Mouse (Mus musculus) bone marrow, adult 2 months (tissue): ENCODE data around the gene Rab37. TPM values are rescaled to one million over a fixed set of nuclear protein-coding genes. Genes with fewer than 3 reads are reported as not detected.

Source experiments
- H3K27ac ChIP-seq: fragments of 200-500 bp; 2 replicates; pipeline ENCODE4 v1.5.1; 2012; ENCODE audit warnings: low read depth, mild to moderate bottlenecking, control low read depth, inconsistent platforms, low read length; ENCODE audit not compliant: control insufficient read depth, poor library complexity, insufficient read depth
- H3K4me1 ChIP-seq: fragments of 200-500 bp; 2 replicates; pipeline ENCODE4 v1.6.1; 2011; ENCODE audit warnings: low read length; ENCODE audit not compliant: control insufficient read depth, insufficient read depth
- H3K4me3 ChIP-seq: fragments of 200-500 bp; replicated peaks from 2 replicates; pipeline ENCODE3; 2011; ENCODE audit warnings: mild to moderate bottlenecking, low read depth, low read length, control low read depth; ENCODE audit not compliant: control insufficient read depth
- CTCF ChIP-seq: fragments of 200-500 bp; IDR thresholded peaks from 2 replicates; pipeline ENCODE4 v1.5.1; 2011; ENCODE audit warnings: low read length, control low read depth; ENCODE audit not compliant: control insufficient read depth, insufficient read depth
- POLR2A ChIP-seq: fragments of 200-500 bp; IDR thresholded peaks from 2 replicates; pipeline ENCODE4 v1.6.1; 2011; ENCODE audit warnings: low read depth, mild to moderate bottlenecking, control low read depth, low read length, borderline replicate concordance; ENCODE audit not compliant: control insufficient read depth
- WGBS: fragments of 180-500 bp; shearing (Covaris S2); methylation state at CpG from one replicate; pipeline ENCODE4 v1.1.7; 2018; 5-methylcytosine and 5-hydroxymethylcytosine counted together
- polyA plus RNA-seq: library from polyadenylated mRNA; stranded (reverse); fragments of >200 nt; gene quantifications from 2 replicates; pipeline ENCODE4 v1.2.4, GENCODE M21; 2011; ENCODE audit warnings: low replicate concordance; ENCODE audit not compliant: missing spikeins, insufficient read depth, insufficient read length

The Rab37 gene
- polyA plus RNA-seq, 1 experiment = 11.6 TPM

DNA sequence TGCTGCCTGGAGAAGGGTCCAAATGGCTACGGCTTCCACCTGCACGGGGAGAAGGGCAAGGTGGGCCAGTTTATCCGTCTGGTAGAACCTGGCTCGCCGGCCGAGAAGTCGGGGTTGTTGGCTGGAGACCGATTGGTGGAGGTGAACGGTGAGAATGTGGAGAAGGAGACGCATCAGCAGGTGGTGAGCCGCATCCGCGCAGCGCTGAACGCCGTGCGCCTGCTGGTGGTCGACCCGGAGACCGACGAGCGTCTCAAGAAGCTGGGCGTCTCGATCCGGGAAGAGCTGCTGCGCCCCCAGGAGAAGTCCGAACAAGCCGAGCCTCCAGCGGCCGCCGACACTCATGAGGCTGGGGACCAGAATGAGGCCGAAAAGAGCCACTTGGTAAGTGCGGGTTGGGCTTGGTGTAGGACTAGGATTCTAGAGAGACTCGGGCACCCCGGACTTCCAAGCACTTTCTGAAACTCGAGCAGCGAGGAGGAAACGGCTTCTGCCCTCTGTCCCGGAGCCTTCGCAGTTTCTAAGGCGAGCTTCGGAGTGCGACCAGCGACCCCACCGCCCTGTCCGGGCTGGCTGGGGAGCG is 72.4 kb downstream of the Rab37 start:
- Histone ChIP-seq H3K4me1 (no peaks in the 10 kb centered on the region; the same call in 1 of the 2 replicates), H3K27ac (peak overlapping the region; percentile 86), H3K4me3 (peak overlapping the region; percentile 92)
- WGBS = under 1% methylated on average over 47 of the region's 47 CpGs
- TF ChIP-seq POLR2A (no peak), CTCF (peak; percentile 22; the same call in 1 of the 2 replicates)

DNA sequence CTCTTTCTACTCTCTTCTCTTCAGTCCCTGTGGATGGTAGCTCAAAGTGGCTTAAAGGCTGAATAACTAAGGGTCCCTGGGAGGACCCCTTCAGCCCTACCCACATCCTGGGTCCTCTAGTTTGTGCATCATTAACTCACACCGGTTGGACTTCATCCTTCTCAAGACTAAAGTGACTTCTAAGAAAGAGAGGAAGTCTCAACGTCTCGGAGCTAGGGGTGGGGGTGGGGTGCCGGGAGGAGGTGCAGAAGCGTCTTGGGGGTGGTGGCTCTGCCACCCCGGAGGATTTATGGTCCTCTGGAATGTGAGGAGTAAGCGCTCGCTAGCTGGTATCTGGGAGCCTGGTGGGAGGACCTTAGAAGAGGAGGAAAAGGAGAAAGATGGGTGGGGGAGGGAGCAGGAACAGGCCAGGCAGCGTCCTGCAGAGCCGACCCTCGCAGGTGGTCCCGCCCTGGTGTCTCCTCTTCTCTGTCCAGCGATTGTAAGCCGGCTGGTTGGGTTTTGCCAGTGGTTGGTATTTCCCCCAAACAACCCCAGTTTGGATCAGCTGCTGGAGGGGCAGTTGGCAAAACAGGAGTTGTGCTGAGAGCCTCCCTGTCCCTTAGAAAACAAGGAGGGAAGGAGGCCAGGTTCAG is 73.2 kb downstream of the Rab37 start:
- peak overlapping the region; percentile 92 for H3K4me3 ChIP-seq
- no peak overlapping the region; the same call in 1 of the 2 replicates for H3K27ac ChIP-seq
- no peak for TF ChIP-seq CTCF
- TF ChIP-seq POLR2A = no peak
- H3K4me1 ChIP-seq = no peaks in the 10 kb centered on the region; the same call in 1 of the 2 replicates
- under 1% methylated on average over 14 of the region's 14 CpGs for WGBS

DNA sequence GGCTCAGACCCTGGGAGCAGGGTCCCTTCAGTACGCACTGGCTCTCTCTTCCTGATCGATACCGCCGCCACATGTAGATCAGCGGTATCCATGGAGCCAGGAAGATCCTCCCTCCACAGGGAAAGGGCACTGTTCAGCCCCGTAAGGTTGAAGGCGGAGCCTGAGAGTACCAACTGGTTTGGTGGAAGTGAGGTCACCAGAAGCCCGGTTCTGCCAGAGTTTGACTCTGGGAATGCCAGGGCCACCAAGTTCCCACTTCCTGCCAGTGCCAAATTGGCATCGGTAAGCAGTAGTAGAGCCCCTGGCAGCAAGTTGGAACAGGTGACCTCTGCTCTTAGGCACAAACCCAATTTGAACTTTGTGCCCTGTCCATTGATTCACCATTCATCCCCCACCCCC is 73.7 kb downstream of the Rab37 start:
- no peaks in the 10 kb centered on the region; the same call in 1 of the 2 replicates for H3K4me1 ChIP-seq

DNA sequence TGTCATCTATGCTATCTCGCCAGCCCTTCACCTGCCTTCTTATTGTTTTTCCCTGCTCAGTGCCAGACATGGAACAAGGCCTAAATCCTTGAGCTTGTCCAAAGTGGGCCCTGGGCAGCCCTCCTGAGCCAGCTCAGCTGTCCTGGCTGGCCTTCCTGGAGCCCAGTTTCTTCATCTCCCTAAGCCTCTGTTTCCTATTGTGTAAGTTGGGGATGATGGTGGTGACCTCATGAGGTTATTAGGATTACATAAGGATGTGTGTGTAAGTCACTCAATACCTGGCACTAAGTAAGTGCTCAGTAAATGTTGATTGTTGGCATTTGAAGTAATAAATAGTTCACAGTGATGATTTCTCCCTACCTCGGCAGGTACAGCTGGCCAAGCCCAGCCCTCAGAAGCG is 75.5 kb downstream of the Rab37 start:
- Histone ChIP-seq H3K4me1 (no peaks in the 10 kb centered on the region; the same call in 1 of the 2 replicates), H3K27ac (no peak overlapping the region), H3K4me3 (no peak overlapping the region)
- 63% methylated on average over 3 of the region's 3 CpGs for whole genome bisulfite sequencing
- TF ChIP-seq POLR2A = no peak
- TF ChIP-seq CTCF = no peak

More for the DNA sequence above, 73.7 kb downstream of the Rab37 start:
- Histone ChIP-seq H3K27ac (no peak overlapping the region), H3K4me3 (peak overlapping the region; percentile 92)
- 10% methylated on average over 9 of the region's 9 CpGs for WGBS
- TF ChIP-seq POLR2A = no peak

DNA sequence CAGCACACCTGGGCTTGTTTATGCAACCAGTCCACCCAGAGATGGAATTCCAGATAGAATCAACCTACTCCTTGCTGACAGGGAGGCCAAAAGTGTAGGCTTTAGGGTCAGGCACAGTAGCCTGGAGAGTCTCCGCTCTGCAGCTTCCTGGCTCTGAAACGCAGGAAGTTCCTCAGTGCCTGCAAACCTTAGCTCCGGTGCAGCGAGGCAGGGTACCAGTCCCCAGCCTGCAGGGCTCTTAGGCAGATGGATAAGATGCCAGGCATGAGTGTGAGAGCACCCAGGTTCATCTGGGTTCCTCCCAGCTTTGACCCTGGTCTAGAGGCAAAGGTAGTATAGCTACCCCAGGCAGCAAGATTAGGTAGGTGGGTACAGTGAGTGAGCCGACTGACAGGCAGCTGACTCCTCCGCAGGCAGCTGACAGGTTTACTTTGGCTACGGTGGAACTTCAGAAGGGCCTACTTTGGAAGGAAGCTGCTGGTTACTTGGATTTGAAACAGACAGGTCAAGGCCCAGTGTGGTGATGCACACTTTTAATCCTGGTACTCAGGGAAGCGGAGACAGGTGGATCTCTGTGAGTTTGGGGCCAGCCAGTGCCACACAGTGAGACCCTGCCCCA is 76.5 kb downstream of the Rab37 start:
- Histone ChIP-seq H3K27ac (no peak overlapping the region), H3K4me1 (peaks cover 3% of the 10 kb centered on the region), H3K4me3 (no peak overlapping the region)
- no peak for TF ChIP-seq CTCF
- no peak for TF ChIP-seq POLR2A
- WGBS = 64% methylated on average over 8 of the region's 8 CpGs

DNA sequence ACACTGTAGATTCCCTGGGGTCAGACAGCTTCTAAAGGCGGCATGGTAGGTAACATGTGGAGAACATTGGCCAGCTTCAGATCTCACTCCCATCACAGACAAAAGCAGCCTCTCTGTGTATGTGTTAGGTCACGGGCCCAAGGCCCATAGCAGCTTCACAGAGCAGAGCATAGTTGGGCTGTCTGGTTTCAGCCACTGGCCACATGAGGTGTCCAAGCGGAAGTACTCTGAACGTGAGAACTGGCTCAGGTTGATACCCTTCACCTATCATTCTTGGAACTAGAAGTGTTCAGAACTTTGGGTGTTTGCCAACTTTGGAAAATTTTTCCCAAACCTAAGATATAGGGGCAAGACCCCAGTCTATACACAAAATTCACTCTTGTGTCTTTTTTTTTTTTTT is 78.2 kb downstream of the Rab37 start:
- 89% methylated on average over 4 of the region's 4 CpGs for WGBS
- no peak overlapping the region for H3K27ac ChIP-seq
- H3K4me3 ChIP-seq = no peak overlapping the region
- TF ChIP-seq CTCF (no peak), POLR2A (no peak)
- H3K4me1 ChIP-seq = peaks cover 8% of the 10 kb centered on the region

DNA sequence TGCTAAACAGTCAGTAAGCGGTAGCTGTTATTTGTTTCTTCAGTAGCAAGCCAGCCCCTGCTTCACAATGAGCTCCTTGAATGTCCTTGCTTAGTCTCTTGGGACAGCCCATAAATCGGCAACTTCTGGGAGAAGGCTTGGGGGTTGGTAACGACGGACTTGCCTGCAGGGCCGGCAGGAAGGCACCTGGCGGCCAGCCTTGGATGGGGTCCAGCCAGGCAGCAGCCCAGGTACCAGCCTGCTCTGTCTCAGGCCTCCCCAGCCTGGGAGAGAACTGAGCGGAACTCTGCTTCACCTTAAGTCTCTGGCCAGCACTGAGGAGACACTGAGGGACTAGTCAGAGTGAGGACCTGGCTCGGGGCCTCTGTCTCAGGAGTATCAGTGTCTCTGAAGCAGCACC is 79.9 kb downstream of the Rab37 start:
- Histone ChIP-seq H3K4me3 (no peak overlapping the region), H3K4me1 (peaks cover 10% of the 10 kb centered on the region), H3K27ac (no peak overlapping the region)
- WGBS = 71% methylated on average over 8 of the region's 8 CpGs
- TF ChIP-seq POLR2A = no peak

DNA sequence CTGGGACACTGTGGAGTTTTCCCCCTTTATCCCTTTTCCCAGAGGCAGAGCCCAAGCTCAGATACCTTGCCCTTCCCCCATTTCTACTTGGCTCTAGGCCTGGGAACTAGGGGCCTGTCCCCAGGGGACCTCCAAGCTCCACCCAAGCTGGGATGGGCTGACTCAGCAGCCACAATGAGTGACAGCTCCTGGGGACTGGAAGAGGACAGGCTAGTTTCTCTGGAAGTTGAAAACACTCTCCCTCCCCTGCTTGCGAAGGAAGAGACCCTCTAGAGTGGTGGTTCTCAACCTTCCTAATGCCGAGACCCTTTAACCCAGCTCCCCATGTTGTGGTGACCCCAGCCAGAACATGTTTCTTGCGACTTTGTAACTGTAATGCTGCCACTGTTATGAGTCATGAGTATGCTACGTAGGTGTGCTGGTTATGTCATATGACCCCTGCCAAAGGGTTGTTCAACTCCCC is 81.6 kb downstream of the Rab37 start:
- TF ChIP-seq POLR2A = no peak
- TF ChIP-seq CTCF = no peak
- Histone ChIP-seq H3K27ac (no peak overlapping the region), H3K4me1 (peaks cover 10% of the 10 kb centered on the region), H3K4me3 (no peak overlapping the region)
- WGBS = 37% methylated on average over 4 of the region's 4 CpGs
